Mouse (Mus musculus) limb, embryonic 15.5 days (tissue): Measurements from ENCODE around the gene Rtn3. TPM values are rescaled to one million over a fixed set of nuclear protein-coding genes. Genes with fewer than 3 reads are reported as not detected.
A peak's percentile ranks its signal among the peaks of the same experiment; 100 is the strongest.

Source experiments
- ATAC-seq: fragments of 200-750 bp; cut with Nextera tagmentation; 2 replicates; pipeline ENCODE4 v1.8.0; 2017; ENCODE audit warnings: low read depth, moderate TSS enrichment; ENCODE audit not compliant: insufficient number of reproducible peaks, low FRiP score, low TSS enrichment
- H3K27ac ChIP-seq: fragments of 300-500 bp; sonication (generic); 2 replicates; pipeline ENCODE4 v1.5.1; 2015; ENCODE audit warnings: moderate library complexity, mild to moderate bottlenecking, inconsistent platforms
- H3K27me3 ChIP-seq: fragments of 300-500 bp; sonication (generic); 2 replicates; pipeline ENCODE4 v1.6.1; 2015; ENCODE audit warnings: inconsistent platforms
- H3K36me3 ChIP-seq: fragments of 300-500 bp; sonication (generic); 2 replicates; pipeline ENCODE4 v1.6.1; 2015; ENCODE audit warnings: inconsistent platforms
- H3K4me1 ChIP-seq: fragments of 300-500 bp; sonication (generic); 2 replicates; pipeline ENCODE4 v1.6.1; 2015; ENCODE audit warnings: inconsistent platforms
- H3K4me2 ChIP-seq: fragments of 300-500 bp; sonication (generic); 2 replicates; pipeline ENCODE4 v1.6.1; 2015; ENCODE audit warnings: mild to moderate bottlenecking, inconsistent platforms
- H3K4me3 ChIP-seq: fragments of 300-500 bp; sonication (generic); 2 replicates; pipeline ENCODE4 v1.5.1; 2015; ENCODE audit warnings: mild to moderate bottlenecking, inconsistent platforms
- H3K9ac ChIP-seq: fragments of 300-500 bp; sonication (generic); 2 replicates; pipeline ENCODE4 v1.6.1; 2015; ENCODE audit warnings: inconsistent platforms
- H3K9me3 ChIP-seq: fragments of 300-500 bp; sonication (generic); 2 replicates; pipeline ENCODE4 v1.6.1; 2016; ENCODE audit warnings: inconsistent platforms
- WGBS: fragments of 180-500 bp; shearing (Covaris S2); methylation state at CpG from one replicate; pipeline ENCODE4 v1.1.7; 2015; 5-methylcytosine and 5-hydroxymethylcytosine counted together
- polyA plus RNA-seq: library from polyadenylated mRNA; unstranded; fragments of >200 nt; fragmentation: Nextera tagmentation; extraction: Ambion mirVana; gene quantifications from 2 replicates; pipeline ENCODE4 v1.2.1, GENCODE M21; 2015

The Rtn3 gene
- polyA plus RNA-seq, 1 experiment from 2014 or later: 129 TPM

DNA sequence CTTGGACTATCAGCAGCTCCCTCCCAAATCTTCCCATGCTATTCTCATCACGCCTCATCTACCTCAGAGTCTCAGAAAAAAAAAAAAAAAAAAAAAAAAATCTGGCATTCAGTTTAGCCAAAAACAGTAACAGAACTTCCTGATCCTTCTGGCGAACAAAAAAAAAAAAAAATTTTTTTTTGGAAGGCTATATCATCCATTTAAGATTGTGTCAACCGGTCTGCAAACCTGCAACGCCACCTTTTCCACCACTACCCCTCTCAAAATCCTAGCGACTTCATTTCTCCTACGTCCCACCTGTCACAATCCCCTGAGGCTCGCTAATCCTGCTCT, 849 bp downstream of the Rtn3 start:
- ATAC-seq: no peak
- H3K9ac ChIP-seq: peak overlapping the region; percentile 99
- H3K4me2 ChIP-seq: peak overlapping the region; percentile 74
- no peaks in the 10 kb centered on the region for H3K9me3 ChIP-seq
- peak overlapping the region; percentile 99 for H3K27ac ChIP-seq
- WGBS: under 1% methylated on average over 7 of the region's 7 CpGs
- H3K4me1 ChIP-seq: peaks cover 8% of the 10 kb centered on the region; the same call in 1 of the 2 replicates
- H3K4me3 ChIP-seq: peak overlapping the region; percentile 99
- no peaks in the 10 kb centered on the region for H3K27me3 ChIP-seq
- no peaks in the 10 kb centered on the region for H3K36me3 ChIP-seq

DNA sequence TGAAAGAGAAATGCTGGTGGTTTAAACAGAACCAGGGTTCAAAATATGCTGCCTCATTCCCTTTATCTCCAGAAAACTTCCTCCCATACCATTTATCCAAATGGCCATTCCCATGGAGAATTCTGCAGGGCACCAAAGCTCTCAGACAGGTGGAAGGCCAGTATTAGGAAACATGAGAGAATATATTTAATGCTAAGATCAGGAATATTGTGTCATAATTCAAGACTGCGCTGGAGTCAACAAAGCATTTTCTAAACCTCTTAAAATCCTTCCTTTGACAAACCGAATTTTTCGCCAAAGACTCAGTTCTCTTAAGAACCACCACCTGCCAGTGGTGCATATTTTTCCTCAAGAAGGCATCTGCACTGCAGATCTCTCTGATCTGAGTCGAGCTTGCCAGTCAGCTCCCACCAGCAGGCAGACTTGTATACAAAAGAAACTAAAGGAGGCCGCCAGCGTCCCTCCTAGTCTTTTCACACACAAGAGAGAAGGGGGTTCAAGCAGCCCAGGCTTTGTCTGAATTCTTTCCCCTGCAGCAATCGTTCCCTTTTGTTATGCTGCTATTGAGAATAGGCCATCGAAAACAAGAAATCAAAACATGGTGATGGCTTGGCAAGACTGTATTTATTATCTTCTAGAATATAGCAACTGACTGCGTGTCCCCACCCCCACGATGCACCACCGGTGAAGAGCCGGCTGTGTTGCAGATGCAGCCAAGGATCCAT, 1.4 kb downstream of the Rtn3 start:
- ATAC-seq: no peak
- Histone ChIP-seq H3K9me3 (no peaks in the 10 kb centered on the region), H3K36me3 (no peaks in the 10 kb centered on the region), H3K4me1 (peaks cover 8% of the 10 kb centered on the region; the same call in 1 of the 2 replicates), H3K4me2 (peak overlapping the region; percentile 74), H3K27ac (peak overlapping the region; percentile 61), H3K9ac (peak overlapping the region; percentile 99; the same call in 1 of the 2 replicates), H3K4me3 (peak overlapping the region; percentile 99), H3K27me3 (no peaks in the 10 kb centered on the region)
- 7% methylated on average over 12 of the region's 12 CpGs for WGBS

DNA sequence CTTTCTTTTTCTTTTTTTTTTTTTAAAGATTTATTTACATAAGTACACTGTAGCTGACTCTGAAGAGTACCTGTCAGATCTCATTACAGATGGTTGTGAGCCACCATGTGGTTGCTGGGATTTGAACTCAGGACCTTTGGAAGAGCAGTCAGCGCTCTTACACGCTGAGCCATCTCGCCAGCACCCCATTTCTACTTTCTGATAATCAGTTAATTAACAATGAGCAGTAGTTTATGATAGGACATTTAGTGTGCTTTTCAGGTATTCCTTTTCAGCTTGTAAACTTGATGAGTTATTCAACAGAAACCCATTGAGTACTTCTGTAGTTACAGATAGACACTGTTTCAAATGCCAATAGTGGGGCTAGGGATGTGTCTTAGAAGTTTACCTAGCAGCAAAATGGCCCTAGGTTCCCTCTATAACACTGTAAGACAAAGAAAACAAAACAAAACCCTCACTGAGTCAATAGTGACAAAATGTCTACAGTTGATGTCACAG, 3.3 kb downstream of the Rtn3 start:
- H3K36me3 ChIP-seq: no peaks in the 10 kb centered on the region

GRCm38 (mm10) chr19:7470643-7471042, 12.4 kb downstream of the Rtn3 start:
- 0 out of 2 replicates have a peak, but pooled peaks cover 6% of the 10 kb centered on the region for H3K36me3 ChIP-seq
- no peak overlapping the region for H3K4me2 ChIP-seq
- H3K9me3 ChIP-seq: no peaks in the 10 kb centered on the region
- no peak overlapping the region for H3K27ac ChIP-seq
- no peak overlapping the region for H3K9ac ChIP-seq
- ATAC-seq: no peak
- no peak overlapping the region for H3K4me3 ChIP-seq
- no peaks in the 10 kb centered on the region for H3K4me1 ChIP-seq
- no peaks in the 10 kb centered on the region for H3K27me3 ChIP-seq
- 74% methylated on average over 2 of the region's 2 CpGs for WGBS

More for the DNA sequence above, 3.3 kb downstream of the Rtn3 start:
- Histone ChIP-seq H3K4me3 (no peak overlapping the region), H3K4me2 (no peak overlapping the region), H3K27me3 (no peaks in the 10 kb centered on the region), H3K4me1 (peaks cover 8% of the 10 kb centered on the region; the same call in 1 of the 2 replicates), H3K27ac (no peak overlapping the region), H3K9me3 (no peaks in the 10 kb centered on the region), H3K9ac (no peak overlapping the region)
- no peak for ATAC-seq
- 100% methylated on average over 3 of the region's 3 CpGs for WGBS

- H3K4me2 ChIP-seq: no peak overlapping the region
- no peak overlapping the region for H3K9ac ChIP-seq
- no peaks in the 10 kb centered on the region for H3K36me3 ChIP-seq
- no peak overlapping the region for H3K27ac ChIP-seq
- H3K27me3 ChIP-seq: no peaks in the 10 kb centered on the region
- H3K4me3 ChIP-seq: no peak overlapping the region
- ATAC-seq: no peak
- no peaks in the 10 kb centered on the region for H3K4me1 ChIP-seq
- H3K9me3 ChIP-seq: no peaks in the 10 kb centered on the region
These were observed 15.2 kb downstream of the Rtn3 start for GRCm38 (mm10) chr19:7467915-7468314.

DNA sequence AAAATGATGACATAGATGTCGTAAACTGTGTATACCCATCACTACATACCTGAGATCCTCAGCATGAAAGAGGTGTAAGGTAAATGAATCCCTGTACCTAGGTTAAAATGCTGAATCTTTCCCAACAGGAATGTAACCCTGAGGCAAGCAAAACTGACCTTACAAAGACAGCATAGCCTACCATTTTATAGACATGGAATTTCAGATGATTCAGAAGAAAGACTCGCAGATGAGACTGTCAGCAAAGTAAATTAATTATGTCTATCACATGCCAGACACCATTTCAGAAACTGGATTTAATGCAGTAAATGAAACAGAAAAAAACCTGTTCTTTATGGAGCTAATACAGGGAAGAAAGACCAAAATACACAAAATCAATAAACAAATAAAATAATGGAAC, 23.7 kb downstream of the Rtn3 start:
- Histone ChIP-seq H3K4me3 (no peak overlapping the region), H3K9ac (no peak overlapping the region), H3K27ac (no peak overlapping the region), H3K4me1 (0 out of 2 replicates have a peak, but pooled peaks cover 3% of the 10 kb centered on the region), H3K9me3 (no peaks in the 10 kb centered on the region), H3K27me3 (no peaks in the 10 kb centered on the region), H3K36me3 (no peaks in the 10 kb centered on the region), H3K4me2 (no peak overlapping the region)
- WGBS: 78% methylated on average over 2 of the region's 2 CpGs
- ATAC-seq: no peak

GRCm38 (mm10) chr19:7458901-7459300, 24.2 kb downstream of the Rtn3 start:
- no peak overlapping the region for H3K4me2 ChIP-seq
- H3K27ac ChIP-seq: no peak overlapping the region
- no peaks in the 10 kb centered on the region for H3K36me3 ChIP-seq
- no peaks in the 10 kb centered on the region for H3K9me3 ChIP-seq
- no peak overlapping the region for H3K9ac ChIP-seq
- 0 out of 2 replicates have a peak, but pooled peaks cover 3% of the 10 kb centered on the region for H3K4me1 ChIP-seq
- no peak overlapping the region for H3K4me3 ChIP-seq
- no peaks in the 10 kb centered on the region for H3K27me3 ChIP-seq
- no peak for ATAC-seq

GRCm38 (mm10) chr19:7456803-7457202, 26.3 kb downstream of the Rtn3 start:
- no peak for ATAC-seq
- Histone ChIP-seq H3K4me3 (no peak overlapping the region), H3K27me3 (no peaks in the 10 kb centered on the region), H3K4me1 (0 out of 2 replicates have a peak, but pooled peaks cover 3% of the 10 kb centered on the region), H3K9ac (no peak overlapping the region), H3K9me3 (no peaks in the 10 kb centered on the region), H3K4me2 (no peak overlapping the region), H3K27ac (no peak overlapping the region; the same call in 1 of the 2 replicates), H3K36me3 (no peaks in the 10 kb centered on the region)
- 44% methylated on average over 2 of the region's 2 CpGs for WGBS

GRCm38 (mm10) chr19:7445596-7445995, 37.5 kb downstream of the Rtn3 start:
- H3K27me3 ChIP-seq: no peaks in the 10 kb centered on the region
- no peaks in the 10 kb centered on the region for H3K9me3 ChIP-seq
- 82% methylated on average over 1 of the region's 1 CpGs for WGBS
- no peak for ATAC-seq
- peaks cover 4% of the 10 kb centered on the region; the same call in 1 of the 2 replicates for H3K4me1 ChIP-seq
- H3K36me3 ChIP-seq: peaks cover 8% of the 10 kb centered on the region
- H3K4me2 ChIP-seq: no peak overlapping the region
- H3K4me3 ChIP-seq: no peak overlapping the region
- no peak overlapping the region for H3K9ac ChIP-seq
- no peak overlapping the region for H3K27ac ChIP-seq

GRCm38 (mm10) chr19:7445105-7445504, 38.0 kb downstream of the Rtn3 start:
- H3K27ac ChIP-seq: no peak overlapping the region
- WGBS: 96% methylated on average over 2 of the region's 2 CpGs
- ATAC-seq: no peak
- peaks cover 4% of the 10 kb centered on the region; the same call in 1 of the 2 replicates for H3K4me1 ChIP-seq
- no peak overlapping the region for H3K4me2 ChIP-seq
- no peak overlapping the region for H3K9ac ChIP-seq
- peaks cover 8% of the 10 kb centered on the region for H3K36me3 ChIP-seq
- no peaks in the 10 kb centered on the region for H3K9me3 ChIP-seq
- no peak overlapping the region for H3K4me3 ChIP-seq
- H3K27me3 ChIP-seq: no peaks in the 10 kb centered on the region

- ATAC-seq: no peak
- Histone ChIP-seq H3K9me3 (no peaks in the 10 kb centered on the region), H3K27me3 (no peaks in the 10 kb centered on the region), H3K4me2 (peak overlapping the region; percentile 6; the same call in 1 of the 2 replicates), H3K27ac (no peak overlapping the region), H3K4me3 (0 out of 2 replicates have a peak overlapping the region, but pooled peaks have one; percentile 5), H3K4me1 (peaks cover 5% of the 10 kb centered on the region; the same call in 1 of the 2 replicates), H3K36me3 (peaks cover 6% of the 10 kb centered on the region; the same call in 1 of the 2 replicates), H3K9ac (no peak overlapping the region)
- WGBS: 50% methylated on average over 14 of the region's 14 CpGs
These were observed 41.6 kb downstream of the Rtn3 start for GRCm38 (mm10) chr19:7441493-7441892.

DNA sequence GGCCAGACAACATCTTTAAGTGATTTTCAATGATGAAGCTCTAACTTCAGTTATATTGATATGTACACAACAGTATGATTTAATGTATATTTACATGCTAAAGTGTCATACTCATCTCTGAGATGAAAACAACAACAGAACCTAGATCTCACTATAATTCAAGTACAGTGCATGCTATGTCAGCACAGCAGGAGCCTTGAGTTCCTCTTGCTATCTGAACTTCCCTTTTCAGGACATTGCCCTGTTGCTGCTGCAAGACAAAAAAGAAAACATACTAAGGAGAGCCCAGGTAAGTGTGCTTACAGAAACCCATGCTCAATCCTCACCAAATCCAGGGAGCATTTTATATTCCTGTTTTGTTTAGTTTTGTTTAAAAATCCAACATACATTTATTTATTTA, 44.8 kb downstream of the Rtn3 start:
- no peak for ATAC-seq

More for the DNA sequence above, 44.8 kb downstream of the Rtn3 start:
- Histone ChIP-seq H3K4me2 (no peak overlapping the region), H3K9me3 (no peaks in the 10 kb centered on the region), H3K4me1 (peaks cover 6% of the 10 kb centered on the region; the same call in 1 of the 2 replicates), H3K27me3 (no peaks in the 10 kb centered on the region), H3K36me3 (peaks cover 16% of the 10 kb centered on the region), H3K27ac (no peak overlapping the region), H3K4me3 (no peak overlapping the region), H3K9ac (no peak overlapping the region)
